10 mouse cellular contexts compared by ENCODE assay signal in genomic region chr3:51700123-51700522, GRCm38 (mm10). TPM values are rescaled to one million over a fixed set of nuclear protein-coding genes. Genes with fewer than 3 reads are reported as not detected.
DNase-seq lines count a peak whose midpoint lies in the region; ATAC-seq and TF ChIP-seq lines count a peak whose summit lies in the region.
"Had no signal": no experiment of that assay in that cellular context is flagged by ENCODE, and none has a peak within 500 bp of the region (broad histone marks: within the 10 kb centered on the region; RNA-seq: fewer than 3 reads in every experiment).

No protein-coding gene starts in this region.

- H3K4me2 ChIP-seq in hindbrain, embryonic 11.5 days (replicated peaks; ENCODE audit: low read depth, low read length): no peak overlapping the region
- peak overlapping the region; percentile 74 for H3K4me2 ChIP-seq in embryonic facial prominence, embryonic 13.5 days
- peak overlapping the region; percentile 56 for H3K4me2 ChIP-seq in forebrain, postnatal 0 days (ENCODE audit: low read depth)
- H3K4me2 ChIP-seq in midbrain, embryonic 12.5 days (replicated peaks): no peak overlapping the region

- H3K4me3 ChIP-seq in hindbrain, embryonic 10.5 days: no peak overlapping the region
- H3K4me3 ChIP-seq in hindbrain, embryonic 11.5 days (ENCODE audit: low read depth, low read length): no peak overlapping the region
- H3K4me3 ChIP-seq in embryonic facial prominence, embryonic 13.5 days: no peak overlapping the region
- no peak overlapping the region for H3K4me3 ChIP-seq in forebrain, postnatal 0 days (ENCODE audit: low read depth, low read length)
- H3K4me3 ChIP-seq in midbrain, embryonic 12.5 days: no peak overlapping the region

- no peak for TF ChIP-seq CTCF in forebrain, postnatal 0 days (IDR thresholded peaks at IDR 0.05; ENCODE audit: low read depth)

- H3K27me3 ChIP-seq in hindbrain, embryonic 10.5 days (ENCODE audit: insufficient read depth, poor library complexity, severe bottlenecking): no peaks in the 10 kb centered on the region
- no peaks in the 10 kb centered on the region for H3K27me3 ChIP-seq in hindbrain, embryonic 11.5 days (ENCODE audit: control insufficient read depth, insufficient read depth, low read length)
- no peaks in the 10 kb centered on the region for H3K27me3 ChIP-seq in embryonic facial prominence, embryonic 13.5 days
- H3K27me3 ChIP-seq in forebrain, postnatal 0 days (ENCODE audit: insufficient read depth, low read length): no peaks in the 10 kb centered on the region
- no peaks in the 10 kb centered on the region for H3K27me3 ChIP-seq in midbrain, embryonic 12.5 days

- H3K9ac ChIP-seq in hindbrain, embryonic 11.5 days (ENCODE audit: low read depth, low read length): no peak overlapping the region
- peak overlapping the region; percentile 64; the same call in 1 of the 2 replicates for H3K9ac ChIP-seq in embryonic facial prominence, embryonic 13.5 days
- peak overlapping the region; percentile 50; the same call in 1 of the 2 replicates for H3K9ac ChIP-seq in forebrain, postnatal 0 days
- H3K9ac ChIP-seq in midbrain, embryonic 12.5 days (replicated peaks): no peak overlapping the region

- 88% methylated on average over 4 of the region's 4 CpGs for WGBS in hindbrain, embryonic 10.5 days
- WGBS in hindbrain, embryonic 11.5 days: 80% methylated on average over 4 of the region's 4 CpGs
- WGBS in embryonic facial prominence, embryonic 13.5 days: 54% methylated on average over 4 of the region's 4 CpGs
- WGBS in forebrain, postnatal 0 days: 75% methylated on average over 4 of the region's 4 CpGs
- WGBS in midbrain, embryonic 12.5 days: 89% methylated on average over 4 of the region's 4 CpGs

- H3K27ac ChIP-seq in hindbrain, embryonic 10.5 days: peak overlapping the region; percentile 91; the same call in 1 of the 2 replicates
- no peak overlapping the region for H3K27ac ChIP-seq in hindbrain, embryonic 11.5 days (ENCODE audit: low read depth, low read length)
- peak overlapping the region; percentile 87 for H3K27ac ChIP-seq in embryonic facial prominence, embryonic 13.5 days
- peak overlapping the region; percentile 88 for H3K27ac ChIP-seq in forebrain, postnatal 0 days (ENCODE audit: low read depth, low read length)
- H3K27ac ChIP-seq in midbrain, embryonic 12.5 days (replicated peaks): 0 out of 2 replicates have a peak overlapping the region, but pooled peaks have one; percentile 97

- no peak for DNase-seq in hindbrain, embryonic 10.5 days (ENCODE audit: low spot score)
- DNase-seq in hindbrain, embryonic 11.5 days (ENCODE audit: low spot score): no peak
- no peak for DNase-seq in forebrain, postnatal 0 days
- DNase-seq in cerebellum, postnatal 36 days: no peak
- DNase-seq in ovary, postnatal 14 days (ENCODE audit: low spot score): no peak
- DNase-seq in cerebellum, adult 11-12 months: no peak
- DNase-seq: left cerebral cortex, postnatal 4 days; spleen, adult 18-20 months had no signal

- H3K36me3 ChIP-seq in hindbrain, embryonic 10.5 days: peaks cover 25% of the 10 kb centered on the region
- no peaks in the 10 kb centered on the region for H3K36me3 ChIP-seq in hindbrain, embryonic 11.5 days (ENCODE audit: control insufficient read depth, insufficient read depth, low read length)
- no peaks in the 10 kb centered on the region; the same call in none of the 2 replicates for H3K36me3 ChIP-seq in embryonic facial prominence, embryonic 13.5 days
- H3K36me3 ChIP-seq in forebrain, postnatal 0 days (ENCODE audit: insufficient read depth): no peaks in the 10 kb centered on the region; the same call in 1 of the 2 replicates
- peaks cover 8% of the 10 kb centered on the region; the same call in 1 of the 2 replicates for H3K36me3 ChIP-seq in midbrain, embryonic 12.5 days

- ATAC-seq in hindbrain, embryonic 11.5 days (ENCODE audit: low FRiP score): no peak
- no peak for ATAC-seq in embryonic facial prominence, embryonic 13.5 days (ENCODE audit: insufficient number of reproducible peaks, insufficient read depth, low FRiP score, low TSS enrichment, low read depth)
- no peak for ATAC-seq in forebrain, postnatal 0 days
- no peak for ATAC-seq in midbrain, embryonic 12.5 days (ENCODE audit: low FRiP score, low read depth)

- H3K9me3 ChIP-seq in hindbrain, embryonic 10.5 days: no peaks in the 10 kb centered on the region; the same call in 1 of the 2 replicates
- H3K9me3 ChIP-seq in hindbrain, embryonic 11.5 days (ENCODE audit: control insufficient read depth, low read length): no peaks in the 10 kb centered on the region
- H3K9me3 ChIP-seq in embryonic facial prominence, embryonic 13.5 days: no peaks in the 10 kb centered on the region
- H3K9me3 ChIP-seq in forebrain, postnatal 0 days (ENCODE audit: low read length): no peaks in the 10 kb centered on the region
- H3K9me3 ChIP-seq in midbrain, embryonic 12.5 days: no peaks in the 10 kb centered on the region

- H3K4me1 ChIP-seq in hindbrain, embryonic 10.5 days (replicated peaks): peaks cover 38% of the 10 kb centered on the region
- H3K4me1 ChIP-seq in hindbrain, embryonic 11.5 days (replicated peaks; ENCODE audit: control insufficient read depth, insufficient read depth, low read length): peaks cover 11% of the 10 kb centered on the region
- peaks cover 38% of the 10 kb centered on the region for H3K4me1 ChIP-seq in embryonic facial prominence, embryonic 13.5 days
- peaks cover 12% of the 10 kb centered on the region for H3K4me1 ChIP-seq in forebrain, postnatal 0 days (ENCODE audit: insufficient read depth)
- peaks cover 37% of the 10 kb centered on the region for H3K4me1 ChIP-seq in midbrain, embryonic 12.5 days

RNA-seq across cellular contexts. Expression of gene Mgst2, which starts 40.0 kb away (rescaled TPM):
- 0.42 TPM in 1 of 2 replicates, not detected in the other for polyA plus RNA-seq in hindbrain, embryonic 10.5 days (2016; fragmentation: Nextera tagmentation; extraction: Ambion mirVana)
- 0.09 TPM in 1 of 2 replicates, not detected in the other for polyA plus RNA-seq in hindbrain, embryonic 11.5 days (2014; fragmentation: Nextera tagmentation; extraction: Ambion mirVana)
- polyA plus RNA-seq in embryonic facial prominence, embryonic 13.5 days (2015; fragmentation: Nextera tagmentation; extraction: Ambion mirVana): 1.3 and 2.1 TPM in 2 replicates
- 0.54 TPM in 1 of 2 replicates, not detected in the other for total RNA-seq in forebrain, postnatal 0 days (2014; rRNA removed)
- polyA plus RNA-seq in forebrain, postnatal 0 days (2015; fragmentation: Nextera tagmentation; extraction: Ambion mirVana): 0.83 and 0.94 TPM in 2 replicates
- polyA plus RNA-seq in midbrain, embryonic 12.5 days (2016; fragmentation: Nextera tagmentation; extraction: Ambion mirVana): 0.45 and 0.92 TPM in 2 replicates

Comparison
In these comparisons a context has a peak if more than half of its experiments do, and no peak if none do; other contexts are left out.
1. H3K4me2 ChIP-seq: peak in embryonic facial prominence, embryonic 13.5 days (single experiment) and forebrain, postnatal 0 days (single experiment); none in hindbrain, embryonic 11.5 days (single experiment) and midbrain, embryonic 12.5 days (single experiment).
2. H3K9ac ChIP-seq: peak in embryonic facial prominence, embryonic 13.5 days (single experiment) and forebrain, postnatal 0 days (single experiment); none in hindbrain, embryonic 11.5 days (single experiment) and midbrain, embryonic 12.5 days (single experiment).